Mouse (Mus musculus) embryonic facial prominence, embryonic 15.5 days (tissue): ENCODE measurements around the gene Slc7a5. TPM values are rescaled to one million over a fixed set of nuclear protein-coding genes. Genes with fewer than 3 reads are reported as not detected.

Experiments used
- ATAC-seq: fragments of 200-750 bp; cut with Nextera tagmentation; 2 replicates; pipeline ENCODE4 v1.8.0; 2017; ENCODE audit warnings: low read depth, moderate TSS enrichment; ENCODE audit not compliant: insufficient number of reproducible peaks, low FRiP score, low TSS enrichment
- H3K27ac ChIP-seq: fragments of 300-500 bp; sonication (generic); replicated peaks from 2 replicates; pipeline ENCODE4 v1.5.1; 2015; ENCODE audit warnings: mild to moderate bottlenecking, inconsistent platforms
- H3K27me3 ChIP-seq: fragments of 300-500 bp; sonication (generic); 2 replicates; pipeline ENCODE4 v1.6.1; 2015; ENCODE audit warnings: inconsistent platforms
- H3K36me3 ChIP-seq: fragments of 300-500 bp; sonication (generic); 2 replicates; pipeline ENCODE4 v1.6.1; 2015; ENCODE audit warnings: mild to moderate bottlenecking, inconsistent platforms
- H3K4me1 ChIP-seq: fragments of 300-500 bp; sonication (generic); 2 replicates; pipeline ENCODE4 v1.6.1; 2015; ENCODE audit warnings: inconsistent platforms
- H3K4me2 ChIP-seq: fragments of 300-500 bp; sonication (generic); replicated peaks from 2 replicates; pipeline ENCODE4 v1.6.1; 2015; ENCODE audit warnings: mild to moderate bottlenecking, inconsistent platforms
- H3K4me3 ChIP-seq: fragments of 300-500 bp; sonication (generic); replicated peaks from 2 replicates; pipeline ENCODE4 v1.5.1; 2015; ENCODE audit warnings: mild to moderate bottlenecking, inconsistent platforms
- H3K9ac ChIP-seq: fragments of 300-500 bp; sonication (generic); 2 replicates; pipeline ENCODE4 v1.6.1; 2015; ENCODE audit warnings: inconsistent platforms
- H3K9me3 ChIP-seq: fragments of 300-500 bp; sonication (generic); replicated peaks from 2 replicates; pipeline ENCODE4 v1.6.1; 2016; ENCODE audit warnings: inconsistent platforms
- WGBS: fragments of 180-500 bp; shearing (Covaris S2); methylation state at CpG from one replicate; pipeline ENCODE4 v1.1.7; 2015; 5-methylcytosine and 5-hydroxymethylcytosine counted together
- polyA plus RNA-seq: library from polyadenylated mRNA; unstranded; fragments of >200 nt; fragmentation: Nextera tagmentation; extraction: Ambion mirVana; gene quantifications from 2 replicates; pipeline ENCODE4 v1.2.1, GENCODE M21; 2015

The Slc7a5 gene
- polyA plus RNA-seq, 1 experiment from 2014 or later: 31.9 TPM

GRCm38 (mm10) chr8:121879712-121880111 is 27.8 kb downstream of the Slc7a5 start:
- Histone ChIP-seq H3K27ac (no peak overlapping the region), H3K4me1 (peaks cover 17% of the 10 kb centered on the region; the same call in 1 of the 2 replicates), H3K4me2 (no peak overlapping the region), H3K36me3 (peaks cover 23% of the 10 kb centered on the region), H3K9ac (no peak overlapping the region), H3K4me3 (no peak overlapping the region), H3K9me3 (no peaks in the 10 kb centered on the region), H3K27me3 (no peaks in the 10 kb centered on the region)
- WGBS: 85% methylated on average over 3 of the region's 3 CpGs
- ATAC-seq: no peak

GRCm38 (mm10) chr8:121877828-121878480 is 29.5 kb downstream of the Slc7a5 start:
- Histone ChIP-seq H3K9me3 (no peaks in the 10 kb centered on the region), H3K4me3 (no peak overlapping the region), H3K27ac (no peak overlapping the region), H3K36me3 (peaks cover 6% of the 10 kb centered on the region; the same call in 1 of the 2 replicates), H3K4me2 (no peak overlapping the region), H3K9ac (no peak overlapping the region), H3K4me1 (peaks cover 26% of the 10 kb centered on the region), H3K27me3 (no peaks in the 10 kb centered on the region)
- 85% methylated on average over 7 of the region's 7 CpGs for WGBS
- no peak for ATAC-seq

GRCm38 (mm10) chr8:121877212-121877611 is 30.3 kb downstream of the Slc7a5 start:
- no peak overlapping the region for H3K4me3 ChIP-seq
- no peak overlapping the region for H3K9ac ChIP-seq
- H3K36me3 ChIP-seq: 0 out of 2 replicates have a peak, but pooled peaks cover 6% of the 10 kb centered on the region
- no peaks in the 10 kb centered on the region for H3K9me3 ChIP-seq
- H3K4me1 ChIP-seq: peaks cover 33% of the 10 kb centered on the region
- 55% methylated on average over 5 of the region's 5 CpGs for WGBS
- no peak for ATAC-seq
- H3K27ac ChIP-seq: no peak overlapping the region
- no peak overlapping the region for H3K4me2 ChIP-seq
- H3K27me3 ChIP-seq: no peaks in the 10 kb centered on the region

GRCm38 (mm10) chr8:121875517-121875916 is 32.0 kb downstream of the Slc7a5 start:
- no peak overlapping the region for H3K4me3 ChIP-seq
- H3K4me2 ChIP-seq: no peak overlapping the region
- no peaks in the 10 kb centered on the region for H3K36me3 ChIP-seq
- 78% methylated on average over 9 of the region's 9 CpGs for WGBS
- H3K27me3 ChIP-seq: no peaks in the 10 kb centered on the region
- no peak overlapping the region for H3K9ac ChIP-seq
- no peak for ATAC-seq
- peak overlapping the region; percentile 63; the same call in 1 of the 2 replicates for H3K27ac ChIP-seq
- peaks cover 37% of the 10 kb centered on the region for H3K4me1 ChIP-seq
- no peaks in the 10 kb centered on the region for H3K9me3 ChIP-seq

DNA sequence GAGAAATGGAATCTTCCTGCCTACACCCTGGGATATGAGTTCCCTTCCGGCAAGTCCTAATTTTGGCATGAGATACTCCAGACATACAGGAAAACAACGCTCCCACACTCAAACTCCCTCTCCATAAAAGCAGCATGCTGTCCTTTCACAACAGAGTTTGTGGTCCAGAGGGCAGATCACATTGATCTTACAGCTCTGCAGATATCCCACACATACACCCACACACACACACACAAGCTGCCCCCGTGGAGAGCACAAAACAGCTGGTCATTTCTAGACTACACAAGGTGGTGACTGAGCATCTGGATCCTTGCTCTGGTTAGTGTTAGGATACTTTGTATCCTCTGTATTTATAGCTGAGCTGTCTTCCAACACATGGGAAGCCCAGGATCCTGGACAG is 32.4 kb downstream of the Slc7a5 start:
- H3K36me3 ChIP-seq: no peaks in the 10 kb centered on the region
- H3K9me3 ChIP-seq: no peaks in the 10 kb centered on the region
- no peak overlapping the region for H3K4me2 ChIP-seq
- no peak for ATAC-seq
- no peak overlapping the region for H3K4me3 ChIP-seq
- WGBS: 40% methylated on average over 3 of the region's 3 CpGs
- peaks cover 36% of the 10 kb centered on the region for H3K4me1 ChIP-seq
- H3K27me3 ChIP-seq: no peaks in the 10 kb centered on the region
- no peak overlapping the region for H3K9ac ChIP-seq
- H3K27ac ChIP-seq: peak overlapping the region; percentile 63

DNA sequence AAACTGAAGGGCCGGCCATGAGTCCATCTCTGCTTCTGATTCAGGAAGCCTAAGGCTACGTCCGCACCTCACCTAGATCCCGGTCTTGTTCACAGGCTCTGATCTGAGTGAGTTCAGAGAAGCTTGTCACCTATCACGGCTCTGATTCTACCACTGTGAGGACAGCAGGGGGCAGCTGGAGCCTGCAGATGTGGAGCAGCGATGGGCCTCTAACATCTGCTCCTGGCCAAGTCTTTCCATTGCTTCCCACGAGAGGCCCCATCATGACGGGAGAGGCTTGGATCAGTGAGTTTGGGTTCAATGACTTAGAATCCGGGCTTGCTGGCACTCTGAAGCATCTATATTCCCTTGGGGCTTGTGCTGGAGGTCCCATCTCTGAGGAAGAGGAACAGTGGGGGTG is 33.5 kb downstream of the Slc7a5 start:
- WGBS: 42% methylated on average over 9 of the region's 9 CpGs
- Histone ChIP-seq H3K36me3 (no peaks in the 10 kb centered on the region), H3K9ac (no peak overlapping the region), H3K9me3 (no peaks in the 10 kb centered on the region), H3K4me1 (peaks cover 36% of the 10 kb centered on the region), H3K4me3 (no peak overlapping the region), H3K27me3 (no peaks in the 10 kb centered on the region), H3K4me2 (no peak overlapping the region), H3K27ac (peak overlapping the region; percentile 63; the same call in 1 of the 2 replicates)
- ATAC-seq: peak; percentile 25; the same call in 1 of the 2 replicates

DNA sequence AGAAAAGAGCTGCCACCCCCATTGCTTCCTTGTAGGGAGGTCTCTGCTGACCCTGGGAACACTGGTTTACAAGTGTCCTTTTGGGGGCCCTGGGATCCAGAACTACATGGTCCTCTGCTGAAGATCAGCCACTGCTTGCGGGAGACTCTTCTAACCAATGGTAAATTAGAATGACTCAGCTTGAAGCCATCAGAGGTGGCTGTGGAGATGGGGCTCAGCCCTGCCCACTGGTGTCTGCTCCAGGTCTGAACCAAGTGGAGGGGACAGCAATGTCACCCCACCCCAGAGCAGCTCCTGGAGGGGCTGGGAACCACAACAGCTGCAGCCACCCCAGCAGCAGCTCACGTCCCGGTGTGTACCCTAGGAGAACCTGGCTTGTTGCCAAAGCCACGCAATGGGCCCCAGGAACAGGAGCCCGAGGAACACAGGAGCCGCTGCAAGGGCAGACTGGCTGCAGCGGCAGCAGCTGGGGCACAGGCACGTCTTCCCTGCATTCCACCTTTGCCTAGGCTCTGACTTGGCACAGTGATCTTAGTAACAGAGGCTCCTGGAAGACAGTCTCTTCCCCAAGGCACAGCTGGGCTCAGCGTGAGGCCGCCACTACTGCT is 35.6 kb downstream of the Slc7a5 start:
- peak overlapping the region; percentile 17; the same call in 1 of the 2 replicates for H3K4me2 ChIP-seq
- H3K9ac ChIP-seq: no peak overlapping the region
- H3K27me3 ChIP-seq: no peaks in the 10 kb centered on the region
- WGBS: 14% methylated on average over 10 of the region's 10 CpGs
- H3K36me3 ChIP-seq: no peaks in the 10 kb centered on the region
- H3K4me1 ChIP-seq: peaks cover 36% of the 10 kb centered on the region
- no peaks in the 10 kb centered on the region for H3K9me3 ChIP-seq
- peak; percentile 35; the same call in 1 of the 2 replicates for ATAC-seq
- peak overlapping the region; percentile 71 for H3K27ac ChIP-seq
- no peak overlapping the region for H3K4me3 ChIP-seq

DNA sequence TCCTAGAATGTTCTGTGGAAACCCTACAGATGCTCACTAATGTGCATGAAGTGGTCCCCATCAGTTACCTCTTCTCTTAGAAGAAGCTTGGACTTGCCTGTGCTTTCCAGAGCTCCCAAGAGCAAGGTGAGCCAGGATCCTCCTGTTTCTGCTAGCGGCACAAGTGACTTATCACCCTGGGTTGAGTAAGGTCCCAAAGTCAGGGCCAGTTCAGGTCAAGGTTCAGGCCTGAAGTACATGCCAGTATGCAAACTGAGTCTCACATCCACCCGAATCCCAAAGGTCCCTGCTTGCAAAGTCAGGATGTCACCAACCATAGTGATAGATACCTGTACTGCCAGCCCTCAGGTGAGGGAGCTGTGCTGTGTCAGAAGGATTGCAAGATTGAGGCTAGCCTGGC is 37.3 kb downstream of the Slc7a5 start:
- Histone ChIP-seq H3K4me1 (peaks cover 30% of the 10 kb centered on the region), H3K4me2 (no peak overlapping the region), H3K36me3 (no peaks in the 10 kb centered on the region), H3K27me3 (no peaks in the 10 kb centered on the region), H3K9ac (no peak overlapping the region), H3K27ac (no peak overlapping the region), H3K4me3 (no peak overlapping the region), H3K9me3 (no peaks in the 10 kb centered on the region)
- no peak for ATAC-seq
- 87% methylated on average over 2 of the region's 2 CpGs for WGBS

- no peak for ATAC-seq
- no peak overlapping the region for H3K27ac ChIP-seq
- no peaks in the 10 kb centered on the region for H3K27me3 ChIP-seq
- no peak overlapping the region for H3K9ac ChIP-seq
- H3K9me3 ChIP-seq: no peaks in the 10 kb centered on the region
- H3K36me3 ChIP-seq: no peaks in the 10 kb centered on the region
- 83% methylated on average over 7 of the region's 7 CpGs for WGBS
- H3K4me1 ChIP-seq: peaks cover 17% of the 10 kb centered on the region
- no peak overlapping the region for H3K4me2 ChIP-seq
- H3K4me3 ChIP-seq: no peak overlapping the region
Measured at GRCm38 (mm10) chr8:121868896-121869295, 38.6 kb downstream of the Slc7a5 start.

- H3K27ac ChIP-seq: no peak overlapping the region
- peaks cover 15% of the 10 kb centered on the region for H3K4me1 ChIP-seq
- WGBS: 84% methylated on average over 5 of the region's 5 CpGs
- no peaks in the 10 kb centered on the region for H3K36me3 ChIP-seq
- ATAC-seq: no peak
- H3K9me3 ChIP-seq: no peaks in the 10 kb centered on the region
- no peak overlapping the region for H3K9ac ChIP-seq
- H3K27me3 ChIP-seq: no peaks in the 10 kb centered on the region
- H3K4me2 ChIP-seq: no peak overlapping the region
- H3K4me3 ChIP-seq: no peak overlapping the region
Measured at GRCm38 (mm10) chr8:121868196-121868595, 39.3 kb downstream of the Slc7a5 start.

DNA sequence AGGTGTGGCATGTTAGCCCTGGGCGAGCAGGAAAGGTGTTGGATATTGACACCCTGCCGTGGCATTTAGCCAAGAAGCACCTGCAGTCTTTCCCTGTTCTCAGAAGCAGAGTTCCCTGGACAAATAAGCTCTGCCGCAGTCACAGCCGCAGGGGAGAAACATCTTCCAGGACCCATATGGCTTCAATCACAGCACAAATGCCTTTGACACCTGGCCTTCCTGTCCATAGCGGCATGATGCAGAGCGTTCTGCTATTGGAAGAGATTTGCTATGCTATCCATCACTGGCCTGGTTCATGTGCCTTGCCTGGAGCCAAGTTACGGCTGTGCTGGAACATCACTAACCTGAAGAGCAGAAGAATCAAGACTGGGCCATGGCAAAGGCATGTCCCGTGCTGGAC is 42.1 kb downstream of the Slc7a5 start:
- WGBS: 45% methylated on average over 8 of the region's 8 CpGs
- Histone ChIP-seq H3K4me3 (no peak overlapping the region), H3K27me3 (no peaks in the 10 kb centered on the region), H3K27ac (no peak overlapping the region), H3K4me1 (peaks cover 7% of the 10 kb centered on the region; the same call in 1 of the 2 replicates), H3K4me2 (no peak overlapping the region), H3K9me3 (no peaks in the 10 kb centered on the region), H3K36me3 (no peaks in the 10 kb centered on the region), H3K9ac (no peak overlapping the region)
- ATAC-seq: no peak
